Comparison of ENCODE assay signal across 16 mouse cellular contexts in the genomic region with DNA sequence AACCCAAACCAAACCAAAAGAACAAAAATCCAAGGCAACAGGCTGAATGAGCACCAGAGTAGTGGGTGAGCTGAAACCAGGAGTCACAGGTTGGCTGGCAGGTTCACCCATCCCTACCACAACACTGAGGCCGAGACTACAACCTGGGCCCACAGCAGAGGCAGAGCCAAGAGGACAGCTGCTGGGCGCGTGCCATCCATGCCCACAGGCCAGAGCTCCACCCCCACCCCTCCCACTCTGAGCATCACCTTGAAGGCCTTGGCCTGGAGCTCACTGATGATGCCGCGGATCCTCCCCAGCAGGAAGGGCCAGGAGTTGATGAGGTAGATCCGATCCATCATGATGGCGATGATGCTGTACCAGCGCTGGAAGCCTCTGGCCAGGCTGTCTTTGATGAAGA. TPM values are rescaled to one million over a fixed set of nuclear protein-coding genes. Genes with fewer than 3 reads are reported as not detected.
DNase-seq lines count a peak whose midpoint lies in the region; ATAC-seq and TF ChIP-seq lines count a peak whose summit lies in the region.
"Had no signal": no experiment of that assay in that cellular context is flagged by ENCODE, and none has a peak within 500 bp of the region (broad histone marks: within the 10 kb centered on the region; RNA-seq: fewer than 3 reads in every experiment).

No protein-coding gene starts in this region.

- H3K4me1 ChIP-seq in forebrain, embryonic 11.5 days (replicated peaks; ENCODE audit: control insufficient read depth, insufficient read depth, low read length): no peaks in the 10 kb centered on the region
- no peaks in the 10 kb centered on the region for H3K4me1 ChIP-seq in forebrain, embryonic 13.5 days
- peaks cover 2% of the 10 kb centered on the region; the same call in 1 of the 2 replicates for H3K4me1 ChIP-seq in liver, adult 2 months (ENCODE audit: control insufficient read depth, insufficient read depth, low read length)
- no peaks in the 10 kb centered on the region for H3K4me1 ChIP-seq in liver, embryonic 12.5 days
- H3K4me1 ChIP-seq: embryonic facial prominence, embryonic 10.5 days; embryonic facial prominence, embryonic 12.5 days; forebrain, embryonic 12.5 days; forebrain, embryonic 15.5 days had no signal

- peaks cover 6% of the 10 kb centered on the region for H3K79me2 ChIP-seq in liver, adult 2 months (ENCODE audit: control insufficient read depth, insufficient read depth, low read length)

- DNase-seq in forebrain, embryonic 11.5 days (ENCODE audit: low spot score): peak; percentile 36
- DNase-seq in liver, adult 2 months (ENCODE audit: extremely low read depth, low read depth, low spot score): peak; percentile 14
- DNase-seq in kidney, adult 9 months: no peak
- DNase-seq: adrenal gland, adult 2 months; adrenal gland, postnatal 10 days; adrenal gland, postnatal 25 days; cerebellum, adult 11-12 months; cerebellum, adult 8-10 months; cerebellum, adult 9-11 months; forebrain, postnatal 0 days had no signal

- H3K4me2 ChIP-seq in forebrain, embryonic 11.5 days (ENCODE audit: low read depth, low read length, severe bottlenecking): no peak overlapping the region
- no peak overlapping the region for H3K4me2 ChIP-seq in forebrain, embryonic 13.5 days
- no peak overlapping the region for H3K4me2 ChIP-seq in liver, embryonic 12.5 days
- H3K4me2 ChIP-seq: embryonic facial prominence, embryonic 12.5 days; forebrain, embryonic 12.5 days; forebrain, embryonic 15.5 days had no signal

- WGBS in forebrain, embryonic 11.5 days: 98% methylated on average over 8 of the region's 8 CpGs
- WGBS in forebrain, embryonic 13.5 days: 97% methylated on average over 8 of the region's 8 CpGs
- WGBS in liver, adult 2 months: 76% methylated on average over 8 of the region's 8 CpGs
- 88% methylated on average over 8 of the region's 8 CpGs for WGBS in liver, embryonic 12.5 days (ENCODE audit: insufficient replicate concordance)

- H3K27me3 ChIP-seq in forebrain, embryonic 11.5 days (ENCODE audit: control insufficient read depth, insufficient read depth, low read length): no peaks in the 10 kb centered on the region
- H3K27me3 ChIP-seq in forebrain, embryonic 13.5 days: no peaks in the 10 kb centered on the region
- no peaks in the 10 kb centered on the region for H3K27me3 ChIP-seq in liver, adult 2 months (ENCODE audit: control insufficient read depth, insufficient read depth, low read length)
- no peaks in the 10 kb centered on the region for H3K27me3 ChIP-seq in liver, embryonic 12.5 days (replicated peaks)
- H3K27me3 ChIP-seq: embryonic facial prominence, embryonic 12.5 days; forebrain, embryonic 12.5 days; forebrain, embryonic 15.5 days had no signal

- H3K9ac ChIP-seq in forebrain, embryonic 11.5 days (ENCODE audit: low read length): no peak overlapping the region
- H3K9ac ChIP-seq in forebrain, embryonic 13.5 days: no peak overlapping the region
- no peak overlapping the region for H3K9ac ChIP-seq in liver, adult 2 months (ENCODE audit: low read depth, low read length)
- H3K9ac ChIP-seq in liver, embryonic 12.5 days: no peak overlapping the region
- H3K9ac ChIP-seq: embryonic facial prominence, embryonic 12.5 days; forebrain, embryonic 12.5 days; forebrain, embryonic 15.5 days; forebrain, postnatal 0 days had no signal

- no peak overlapping the region for H3K27ac ChIP-seq in forebrain, embryonic 11.5 days (ENCODE audit: low read depth, low read length)
- no peak overlapping the region for H3K27ac ChIP-seq in forebrain, embryonic 13.5 days
- H3K27ac ChIP-seq in liver, adult 2 months (replicated peaks; ENCODE audit: insufficient read depth, low read depth, low read length): no peak overlapping the region
- H3K27ac ChIP-seq in liver, embryonic 12.5 days: no peak overlapping the region
- H3K27ac ChIP-seq: embryonic facial prominence, embryonic 10.5 days; embryonic facial prominence, embryonic 12.5 days; forebrain, embryonic 12.5 days; forebrain, embryonic 15.5 days had no signal

- TF ChIP-seq CTCF in liver, adult 2 months (IDR thresholded peaks at IDR 0.05; ENCODE audit: low read depth, low read length): no peak

- no peaks in the 10 kb centered on the region for H3K9me3 ChIP-seq in forebrain, embryonic 11.5 days (ENCODE audit: control insufficient read depth, low read length)
- H3K9me3 ChIP-seq in forebrain, embryonic 13.5 days (replicated peaks): no peaks in the 10 kb centered on the region
- no peaks in the 10 kb centered on the region for H3K9me3 ChIP-seq in liver, embryonic 12.5 days (replicated peaks)
- H3K9me3 ChIP-seq: embryonic facial prominence, embryonic 10.5 days; embryonic facial prominence, embryonic 12.5 days; forebrain, embryonic 12.5 days; forebrain, embryonic 15.5 days had no signal

- ATAC-seq in forebrain, embryonic 11.5 days (replicated peaks; ENCODE audit: low FRiP score): no peak
- ATAC-seq in forebrain, embryonic 13.5 days: no peak
- ATAC-seq in liver, embryonic 12.5 days: no peak
- ATAC-seq: forebrain, embryonic 15.5 days; forebrain, postnatal 0 days had no signal

- TF ChIP-seq POLR2A in liver, adult 2 months (IDR thresholded peaks at IDR 0.05; ENCODE audit: extremely low read depth, insufficient read depth, low read length): no peak

- peaks cover 12% of the 10 kb centered on the region; the same call in 1 of the 2 replicates for H3K36me3 ChIP-seq in forebrain, embryonic 11.5 days (ENCODE audit: control insufficient read depth, insufficient read depth, low read length)
- peaks cover 100% of the 10 kb centered on the region for H3K36me3 ChIP-seq in forebrain, embryonic 13.5 days (ENCODE audit: poor library complexity, severe bottlenecking)
- H3K36me3 ChIP-seq in liver, adult 2 months (ENCODE audit: control insufficient read depth, insufficient read depth, low read length): peaks cover 67% of the 10 kb centered on the region
- peaks cover 100% of the 10 kb centered on the region for H3K36me3 ChIP-seq in liver, embryonic 12.5 days

- H3K4me3 ChIP-seq in forebrain, embryonic 11.5 days (ENCODE audit: low read depth, low read length): no peak overlapping the region
- H3K4me3 ChIP-seq in forebrain, embryonic 13.5 days: no peak overlapping the region
- H3K4me3 ChIP-seq in liver, adult 2 months (ENCODE audit: insufficient read depth, low read depth, low read length): no peak overlapping the region
- no peak overlapping the region for H3K4me3 ChIP-seq in liver, embryonic 12.5 days
- H3K4me3 ChIP-seq: embryonic facial prominence, embryonic 10.5 days; embryonic facial prominence, embryonic 12.5 days; forebrain, embryonic 12.5 days; forebrain, embryonic 15.5 days had no signal

RNA-seq across cellular contexts. Expression of a gene that starts 7.9 kb away (rescaled TPM):
- polyA plus RNA-seq in forebrain, embryonic 11.5 days (2014; fragmentation: Nextera tagmentation; extraction: Ambion mirVana): 36.0 and 36.7 TPM in 2 replicates
- polyA plus RNA-seq in forebrain, embryonic 13.5 days (2015; fragmentation: Nextera tagmentation; extraction: Ambion mirVana): 32.2 and 39.6 TPM in 2 replicates
- total RNA-seq in liver, adult 2 months (2014; rRNA removed): 24.6 and 33.1 TPM in 2 replicates
- 17.9 and 31.4 TPM in 2 replicates for polyA plus RNA-seq in liver, adult 2 months (2012; rRNA removed)
- 15.9 and 19.8 TPM in 2 replicates for polyA plus RNA-seq in liver, embryonic 12.5 days (2016; fragmentation: Nextera tagmentation; extraction: Ambion mirVana)

RNA-seq across cellular contexts. Expression of a gene that starts 14.4 kb away (rescaled TPM):
- 0.72 and 1.3 TPM in 2 replicates for polyA plus RNA-seq in forebrain, embryonic 11.5 days (2014; fragmentation: Nextera tagmentation; extraction: Ambion mirVana)
- polyA plus RNA-seq in forebrain, embryonic 13.5 days (2015; fragmentation: Nextera tagmentation; extraction: Ambion mirVana): 1.3 and 2.2 TPM in 2 replicates
- total RNA-seq in liver, adult 2 months (2014; rRNA removed): 1.6 and 1.9 TPM in 2 replicates
- polyA plus RNA-seq in liver, adult 2 months (2012; rRNA removed): 3.9 and 4.3 TPM in 2 replicates
- polyA plus RNA-seq in liver, embryonic 12.5 days (2016; fragmentation: Nextera tagmentation; extraction: Ambion mirVana): 2.4 and 3.1 TPM in 2 replicates

RNA-seq across cellular contexts. Expression of a gene that starts 37.4 kb away (rescaled TPM):
- polyA plus RNA-seq in forebrain, embryonic 11.5 days (2014; fragmentation: Nextera tagmentation; extraction: Ambion mirVana): 39.1 and 40.5 TPM in 2 replicates
- 46.6 and 51.2 TPM in 2 replicates for polyA plus RNA-seq in forebrain, embryonic 13.5 days (2015; fragmentation: Nextera tagmentation; extraction: Ambion mirVana)
- 6.9 and 9.3 TPM in 2 replicates for total RNA-seq in liver, adult 2 months (2014; rRNA removed)
- polyA plus RNA-seq in liver, adult 2 months (2012; rRNA removed): 19.3 and 21.6 TPM in 2 replicates
- polyA plus RNA-seq in liver, embryonic 12.5 days (2016; fragmentation: Nextera tagmentation; extraction: Ambion mirVana): 16.4 and 18.6 TPM in 2 replicates

RNA-seq across cellular contexts. Expression of a gene that starts 37.8 kb away (rescaled TPM):
- polyA plus RNA-seq in forebrain, embryonic 11.5 days (2014; fragmentation: Nextera tagmentation; extraction: Ambion mirVana): 251 and 258 TPM in 2 replicates
- polyA plus RNA-seq in forebrain, embryonic 13.5 days (2015; fragmentation: Nextera tagmentation; extraction: Ambion mirVana): 233 and 246 TPM in 2 replicates
- 63.4 and 65.4 TPM in 2 replicates for total RNA-seq in liver, adult 2 months (2014; rRNA removed)
- 11.8 and 12.3 TPM in 2 replicates for polyA plus RNA-seq in liver, adult 2 months (2012; rRNA removed)
- 141 and 149 TPM in 2 replicates for polyA plus RNA-seq in liver, embryonic 12.5 days (2016; fragmentation: Nextera tagmentation; extraction: Ambion mirVana)
